Mouse (Mus musculus) ES-CJ7 (cell line): Measurements from ENCODE around the gene Cntn5.
A peak's percentile ranks its signal among the peaks of the same experiment; 100 is the strongest.

Experiments
- DNase-seq: peaks from one replicate; pipeline ENCODE4 v3.0.0; 2011; ENCODE audit warnings: low read depth, low spot score

Cntn5 gene

GRCm38 (mm10) chr9:10447220-10447837, 457.2 kb downstream of the Cntn5 start:
- peak; percentile 12 for DNase-seq

GRCm38 (mm10) chr9:10412075-10412474, 492.5 kb downstream of the Cntn5 start:
- no peak for DNase-seq

- DNase-seq, result no peak
Observed at GRCm38 (mm10) chr9:10400099-10400498, 504.5 kb downstream of the Cntn5 start.

- no peak for DNase-seq
Observed at GRCm38 (mm10) chr9:10389863-10390262, 514.7 kb downstream of the Cntn5 start.

GRCm38 (mm10) chr9:10384455-10384854, 520.1 kb downstream of the Cntn5 start:
- DNase-seq, result no peak

- DNase-seq, result peak; percentile 54
Observed at GRCm38 (mm10) chr9:10383140-10383539, 521.4 kb downstream of the Cntn5 start.

GRCm38 (mm10) chr9:10381701-10382100, 522.9 kb downstream of the Cntn5 start:
- no peak for DNase-seq

- DNase-seq, result no peak
Observed at GRCm38 (mm10) chr9:10376261-10376660, 528.3 kb downstream of the Cntn5 start.

- DNase-seq, result no peak
Observed at GRCm38 (mm10) chr9:10368971-10369370, 535.6 kb downstream of the Cntn5 start.

- no peak for DNase-seq
Observed at GRCm38 (mm10) chr9:10368410-10368809, 536.2 kb downstream of the Cntn5 start.

GRCm38 (mm10) chr9:10366246-10366955, 538.2 kb downstream of the Cntn5 start:
- DNase-seq, result no peak

- no peak for DNase-seq
Observed at GRCm38 (mm10) chr9:10350909-10351655, 553.5 kb downstream of the Cntn5 start.

- DNase-seq, result peak; percentile 65
Observed at GRCm38 (mm10) chr9:10348741-10349140, 555.8 kb downstream of the Cntn5 start.

GRCm38 (mm10) chr9:10348222-10348621, 556.4 kb downstream of the Cntn5 start:
- no peak for DNase-seq

- no peak for DNase-seq
Observed at GRCm38 (mm10) chr9:10340751-10341150, 563.8 kb downstream of the Cntn5 start.

GRCm38 (mm10) chr9:10339716-10340115, 564.9 kb downstream of the Cntn5 start:
- peak; percentile 89 for DNase-seq

- peak; percentile 70 for DNase-seq
Observed at GRCm38 (mm10) chr9:10324697-10325368, 579.7 kb downstream of the Cntn5 start.

- DNase-seq, result peak; percentile 35
Observed at GRCm38 (mm10) chr9:10269342-10269741, 635.2 kb downstream of the Cntn5 start.

- DNase-seq, result no peak
Observed at GRCm38 (mm10) chr9:10268836-10269235, 635.7 kb downstream of the Cntn5 start.

- peak; percentile 61 for DNase-seq
Observed at GRCm38 (mm10) chr9:10265616-10266015, 639.0 kb downstream of the Cntn5 start.

- no peak for DNase-seq
Observed at GRCm38 (mm10) chr9:10233364-10233763, 671.2 kb downstream of the Cntn5 start.

GRCm38 (mm10) chr9:10232066-10232465, 672.5 kb downstream of the Cntn5 start:
- no peak for DNase-seq
